Mouse (Mus musculus) monocyte, adult 5-6 weeks (primary cell): Measurements from ENCODE around the gene Grcc10. TPM values are rescaled to one million over a fixed set of nuclear protein-coding genes. Genes with fewer than 3 reads are reported as not detected.

Experiments
- ATAC-seq: fragments of 153-309, 156-312 bp; replicated peaks from 2 replicates; pipeline ENCODE4 v1.8.0; 2017; ENCODE audit warnings: mild to moderate bottlenecking; ENCODE audit not compliant: low TSS enrichment, insufficient number of reproducible peaks, severe bottlenecking, poor library complexity, low FRiP score
- total RNA-seq: library from RNA; stranded (forward); fragments of 200-1000, 200-491, 200-594 nt; gene quantifications from 3 replicates; pipeline ENCODE4 v1.2.3, GENCODE M21; 2017

Gene Grcc10
- total RNA-seq, 1 experiment from 2014 or later = 174 TPM

GRCm38 (mm10) chr6:124711824-124712782 is 29.1 kb downstream of the Grcc10 start, which contains the start of the genes Emg1 and Phb2:
Gene Emg1, minus strand, starts transcription at chr6:124712178.
Gene Phb2, plus strand, starts transcription at chr6:124712336.
- peak; percentile 91 for ATAC-seq

GRCm38 (mm10) chr6:124708289-124708889 is 32.8 kb downstream of the Grcc10 start:
- ATAC-seq = no peak

GRCm38 (mm10) chr6:124706061-124706627 is 35.0 kb downstream of the Grcc10 start:
- ATAC-seq = no peak

GRCm38 (mm10) chr6:124704417-124704816 is 36.8 kb downstream of the Grcc10 start:
- ATAC-seq = no peak

DNA sequence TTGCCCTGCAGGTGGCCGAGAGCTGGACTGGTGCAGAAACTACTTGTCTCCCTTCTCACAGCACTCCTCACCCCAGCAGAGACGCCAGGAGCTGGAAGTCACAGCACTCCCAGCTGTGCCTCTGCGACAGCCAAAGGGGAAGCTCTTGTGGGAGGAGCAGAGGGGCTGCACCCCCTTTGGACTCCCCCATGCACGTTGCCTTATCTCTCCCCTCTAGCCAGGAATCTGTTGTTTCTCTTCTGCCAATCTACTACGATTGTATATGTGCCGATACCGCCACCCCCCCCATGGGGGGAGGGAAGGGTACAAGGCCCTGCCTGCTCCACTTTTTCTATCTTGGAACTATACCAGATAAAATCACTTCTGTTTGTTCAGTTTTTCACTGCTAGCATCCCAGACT is 37.4 kb downstream of the Grcc10 start:
- no peak for ATAC-seq

GRCm38 (mm10) chr6:124702784-124703103 is 38.4 kb downstream of the Grcc10 start:
- ATAC-seq = peak; percentile 76

DNA sequence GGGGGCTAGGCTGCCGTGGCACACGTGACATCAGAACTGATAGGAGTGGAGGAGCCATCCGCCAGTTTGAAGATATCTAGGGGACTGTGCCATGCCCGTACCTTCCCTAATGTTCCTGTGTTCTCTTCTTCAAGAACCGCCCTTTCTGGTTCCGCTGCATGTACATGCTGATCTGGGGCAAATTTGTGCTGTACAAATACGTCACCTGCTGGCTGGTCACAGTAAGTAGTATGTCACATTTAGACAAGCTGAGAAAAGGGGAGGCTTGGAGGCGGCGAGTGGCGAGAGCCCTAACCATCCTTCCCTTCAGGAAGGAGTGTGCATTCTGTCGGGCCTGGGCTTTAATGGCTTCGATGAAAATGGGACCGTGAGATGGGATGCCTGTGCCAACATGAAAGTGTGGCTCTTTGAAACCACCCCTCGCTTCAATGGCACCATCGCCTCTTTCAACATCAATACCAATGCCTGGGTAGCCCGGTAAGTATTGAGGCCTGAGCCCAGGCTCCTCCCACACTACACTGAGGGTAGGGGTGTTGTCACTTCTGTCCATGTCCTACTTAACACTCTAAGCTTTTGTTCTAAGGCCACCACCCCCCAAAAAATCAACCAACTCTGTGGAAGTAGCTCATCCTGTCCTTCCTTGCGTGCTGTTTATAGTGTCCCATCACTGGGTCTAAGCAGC is 38.9 kb downstream of the Grcc10 start:
- ATAC-seq = no peak

DNA sequence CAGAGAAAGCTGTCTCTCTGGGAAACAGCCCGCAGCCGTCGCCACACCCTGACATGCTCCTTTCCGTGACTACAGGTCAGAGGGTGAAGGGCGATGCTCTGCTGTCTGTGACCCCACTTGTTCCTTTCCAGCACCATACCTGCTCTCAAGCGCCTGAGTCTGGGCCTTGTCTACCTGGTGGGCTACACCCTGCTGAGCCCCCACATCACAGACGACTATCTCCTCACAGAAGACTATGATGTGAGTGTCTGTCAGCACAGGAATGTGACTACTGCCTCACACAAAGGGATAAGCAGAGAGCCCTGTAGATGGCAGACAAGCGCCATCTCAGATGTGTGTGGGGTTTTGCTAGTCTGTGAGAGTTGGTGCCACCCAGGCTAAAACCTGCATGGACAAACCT is 39.8 kb downstream of the Grcc10 start:
- no peak for ATAC-seq

DNA sequence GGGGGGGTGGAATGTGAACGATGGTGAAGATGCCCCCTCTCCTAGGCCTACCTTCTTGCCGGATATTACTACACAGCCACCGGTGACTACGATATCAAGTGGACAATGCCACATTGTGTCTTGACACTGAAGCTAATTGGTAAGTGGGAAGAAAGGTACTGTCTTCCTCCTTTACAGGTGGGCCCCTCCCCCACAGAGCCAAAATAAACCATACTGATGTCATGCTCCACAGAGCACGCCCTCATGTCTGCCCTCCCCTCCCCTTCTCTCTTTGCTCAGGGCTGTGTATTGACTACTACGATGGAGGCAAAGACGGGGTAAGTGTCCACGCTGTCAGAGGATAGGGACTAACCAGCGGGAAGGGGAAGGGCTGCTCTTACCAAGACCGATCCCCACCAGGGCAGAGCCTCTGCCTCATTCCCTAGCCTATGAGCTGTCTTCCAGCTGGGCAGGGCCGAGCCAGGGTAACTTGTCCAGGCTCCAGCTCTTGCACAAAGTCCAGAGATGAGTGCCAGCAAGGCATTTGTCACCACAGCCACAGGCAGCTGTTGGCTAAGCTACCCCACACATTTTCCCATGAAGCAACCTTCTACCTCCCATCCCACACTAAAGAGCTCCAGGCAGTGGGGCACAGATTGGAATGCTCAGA is 41.1 kb downstream of the Grcc10 start:
- no peak for ATAC-seq

DNA sequence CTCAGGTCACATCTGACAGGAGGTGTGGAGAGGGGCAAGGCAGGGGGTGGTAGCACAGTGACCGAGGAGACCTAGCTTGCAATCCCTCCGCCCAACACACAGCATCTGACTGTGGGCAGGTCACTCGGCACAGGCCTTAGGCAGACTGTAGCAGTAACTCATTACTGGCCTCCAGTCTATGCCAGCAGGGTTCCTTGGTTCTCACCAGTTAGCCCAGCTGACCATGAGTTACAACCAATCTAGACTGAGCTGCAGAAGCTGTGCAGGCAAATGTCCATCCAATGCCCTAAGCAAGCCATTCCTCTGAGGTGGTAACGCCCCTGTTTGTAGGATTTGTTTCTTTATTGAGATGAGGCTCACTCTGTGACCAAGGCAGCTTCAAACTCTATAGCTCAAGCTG is 41.8 kb downstream of the Grcc10 start:
- no peak for ATAC-seq

GRCm38 (mm10) chr6:124698751-124699150 is 42.4 kb downstream of the Grcc10 start:
- ATAC-seq = no peak

DNA sequence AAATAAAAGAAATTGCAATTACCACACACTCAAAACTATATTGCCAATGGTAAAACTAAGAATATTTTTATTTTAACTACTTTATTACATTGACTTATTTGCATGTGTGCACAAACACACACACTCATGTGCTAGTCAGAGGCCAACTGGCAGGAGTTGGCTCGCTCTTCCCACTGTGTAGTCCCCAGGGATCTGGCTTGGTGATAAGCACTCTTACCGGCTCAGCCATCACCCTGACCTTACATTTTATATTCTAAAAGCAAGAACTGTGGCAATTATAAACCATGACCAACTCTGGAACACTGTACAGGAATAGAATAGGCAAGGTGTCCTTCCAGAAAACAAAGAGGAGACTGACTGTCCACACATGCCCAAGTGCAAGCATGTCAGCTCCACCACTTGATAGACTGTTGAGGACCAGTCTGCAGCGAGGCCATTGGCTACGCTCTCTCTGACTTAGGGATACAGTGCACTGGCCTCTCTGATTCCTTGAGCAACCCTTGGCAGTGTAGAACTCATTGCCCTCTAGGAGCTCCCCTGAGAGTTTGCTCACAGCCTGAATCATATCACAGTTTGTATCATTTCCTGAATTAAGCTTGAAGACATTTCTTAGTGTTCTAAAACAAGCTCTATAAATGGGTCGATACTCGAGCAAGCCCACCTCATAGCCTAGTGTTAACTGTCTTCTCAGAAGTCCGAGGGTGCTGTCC is 44.6 kb downstream of the Grcc10 start:
- ATAC-seq = no peak

GRCm38 (mm10) chr6:124694166-124694955 is 46.8 kb downstream of the Grcc10 start:
- no peak for ATAC-seq

DNA sequence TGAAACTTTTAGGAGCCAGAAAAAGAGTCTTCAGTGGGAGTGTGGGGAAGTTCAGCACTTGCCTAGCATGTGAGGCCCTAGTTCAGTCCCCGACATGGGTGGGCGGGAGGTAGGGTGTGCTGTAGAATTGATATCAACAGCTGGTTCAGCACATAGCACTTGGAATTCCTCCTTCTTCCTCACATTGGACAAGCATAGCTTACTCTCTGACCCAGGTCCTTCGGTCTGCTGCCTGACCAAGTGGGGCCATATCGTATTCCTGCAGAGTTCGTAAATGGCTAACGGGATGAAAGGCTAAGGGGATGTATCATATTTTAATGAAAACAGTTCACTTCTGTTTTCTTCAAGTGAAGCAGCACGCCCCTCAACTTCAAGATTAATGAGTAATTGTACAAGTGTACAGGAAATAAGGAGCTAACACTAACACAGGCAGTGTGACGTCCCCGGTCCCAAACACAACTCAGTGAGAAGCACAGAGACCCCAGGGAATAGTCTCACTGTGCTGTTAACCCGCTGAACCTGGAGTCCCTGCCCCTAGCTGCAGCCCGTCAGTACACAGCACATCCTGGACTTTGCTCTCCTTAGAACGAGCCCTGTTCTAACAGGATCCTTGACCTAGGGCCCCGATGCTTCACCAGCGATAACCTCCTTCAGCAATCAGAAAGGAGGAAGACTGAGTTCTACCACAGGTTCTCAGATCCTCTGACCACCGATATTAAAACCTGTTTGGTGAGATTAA is 47.8 kb downstream of the Grcc10 start:
- no peak for ATAC-seq

GRCm38 (mm10) chr6:124690517-124690916 is 50.7 kb downstream of the Grcc10 start:
- ATAC-seq = no peak
